Mouse (Mus musculus) forebrain, embryonic 16.5 days (tissue): ENCODE measurements around the gene Dmrtb1. TPM values are rescaled to one million over a fixed set of nuclear protein-coding genes. Genes with fewer than 3 reads are reported as not detected.

Source experiments
- ATAC-seq: fragments of 200-750 bp; cut with Nextera tagmentation; 2 replicates; pipeline ENCODE4 v1.8.0; 2017; ENCODE audit warnings: mild to moderate bottlenecking, moderate library complexity
- H3K27ac ChIP-seq: fragments of 300-500 bp; sonication (generic); 2 replicates; pipeline ENCODE4 v1.5.1; 2014; ENCODE audit warnings: low read length, control low read depth
- H3K27me3 ChIP-seq: fragments of 300-500 bp; sonication (generic); replicated peaks from 2 replicates; pipeline ENCODE4 v1.6.1; 2014; ENCODE audit warnings: low read length; ENCODE audit not compliant: control insufficient read depth, insufficient read depth
- H3K36me3 ChIP-seq: fragments of 300-500 bp; sonication (generic); 2 replicates; pipeline ENCODE4 v1.6.1; 2014; ENCODE audit not compliant: control insufficient read depth, insufficient read depth
- H3K4me1 ChIP-seq: fragments of 300-500 bp; sonication (generic); replicated peaks from 2 replicates; pipeline ENCODE4 v1.6.1; 2014; ENCODE audit warnings: low read length; ENCODE audit not compliant: control insufficient read depth, insufficient read depth
- H3K4me2 ChIP-seq: fragments of 300-500 bp; sonication (generic); 2 replicates; pipeline ENCODE4 v1.6.1; 2014; ENCODE audit warnings: mild to moderate bottlenecking, low read length, control low read depth
- H3K4me3 ChIP-seq: fragments of 300-500 bp; sonication (generic); replicated peaks from 2 replicates; pipeline ENCODE4 v1.5.1; 2014; ENCODE audit warnings: mild to moderate bottlenecking, low read length, control low read depth
- H3K9ac ChIP-seq: fragments of 300-500 bp; sonication (generic); replicated peaks from 2 replicates; pipeline ENCODE4 v1.6.1; 2014; ENCODE audit warnings: low read depth, low read length, control low read depth
- H3K9me3 ChIP-seq: fragments of 300-500 bp; sonication (generic); 2 replicates; pipeline ENCODE4 v1.6.1; 2016; ENCODE audit warnings: low read length; ENCODE audit not compliant: control insufficient read depth
- WGBS: fragments of 180-500 bp; shearing (Covaris S2); extraction: QIAGEN DNeasy Blood & Tissue Kit; methylation state at CpG from one replicate; pipeline ENCODE4 v1.1.7; 2014; 5-methylcytosine and 5-hydroxymethylcytosine counted together
- polyA plus RNA-seq: library from polyadenylated mRNA; unstranded; fragments of >200 nt; fragmentation: Nextera tagmentation; extraction: Ambion mirVana; gene quantifications from 2 replicates; pipeline ENCODE4 v1.2.1, GENCODE M21; 2015

The Dmrtb1 gene
- polyA plus RNA-seq, 1 experiment from 2014 or later, result 18.0 TPM

DNA sequence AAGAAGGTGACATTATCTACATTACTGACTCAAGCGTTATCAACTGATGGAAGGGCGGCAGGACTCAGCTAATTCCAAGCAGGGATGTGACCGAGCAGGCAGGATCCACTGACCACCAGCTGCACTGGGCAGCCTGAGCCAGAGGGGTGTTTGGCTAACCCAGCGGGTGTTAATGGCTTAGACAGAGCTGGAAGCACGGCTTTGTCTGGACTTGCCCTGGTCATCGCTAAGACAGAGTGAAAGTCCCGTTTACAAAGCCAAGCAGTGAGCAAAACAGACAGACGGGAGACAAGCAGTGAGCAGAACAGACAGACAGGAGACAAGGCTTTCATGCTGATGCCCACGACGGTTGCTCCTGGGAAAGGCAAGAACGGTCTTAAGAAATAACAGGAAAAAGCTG, 4.2 kb upstream of the Dmrtb1 start:
- no peak overlapping the region for H3K9ac ChIP-seq
- 11% methylated on average over 11 of the region's 11 CpGs for WGBS
- ATAC-seq, result no peak

DNA sequence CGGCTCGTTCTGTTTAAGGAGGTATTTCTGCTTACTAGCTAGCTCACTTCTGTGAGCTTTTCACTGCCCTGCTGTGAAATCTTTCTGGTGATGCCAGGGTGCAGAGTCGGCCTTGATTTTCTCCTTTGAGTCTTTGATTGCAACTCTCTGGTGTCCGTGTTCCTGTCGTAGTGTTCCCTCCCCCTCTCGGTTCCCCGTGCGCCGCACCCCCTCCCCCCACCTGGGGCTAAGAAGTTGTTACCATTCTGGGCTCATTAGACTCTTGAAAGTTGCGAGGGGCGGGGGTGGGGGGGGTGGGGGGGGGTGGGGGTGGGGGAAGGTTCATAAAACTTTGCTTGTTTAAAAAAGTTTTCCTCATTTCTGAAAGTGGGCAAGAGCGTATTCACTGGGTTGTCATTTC, 3.1 kb upstream of the Dmrtb1 start:
- Histone ChIP-seq H3K9ac (no peak overlapping the region), H3K4me1 (no peaks in the 10 kb centered on the region), H3K4me2 (no peak overlapping the region), H3K4me3 (no peak overlapping the region), H3K36me3 (no peaks in the 10 kb centered on the region), H3K27me3 (no peaks in the 10 kb centered on the region), H3K27ac (no peak overlapping the region), H3K9me3 (no peaks in the 10 kb centered on the region)
- 28% methylated on average over 12 of the region's 12 CpGs for WGBS
- ATAC-seq, result no peak

More for the DNA sequence above, 4.2 kb upstream of the Dmrtb1 start:
- H3K36me3 ChIP-seq, result no peaks in the 10 kb centered on the region
- no peaks in the 10 kb centered on the region for H3K4me1 ChIP-seq
- no peaks in the 10 kb centered on the region for H3K9me3 ChIP-seq
- H3K4me2 ChIP-seq, result no peak overlapping the region
- no peak overlapping the region for H3K4me3 ChIP-seq
- H3K27ac ChIP-seq, result no peak overlapping the region
- H3K27me3 ChIP-seq, result no peaks in the 10 kb centered on the region

DNA sequence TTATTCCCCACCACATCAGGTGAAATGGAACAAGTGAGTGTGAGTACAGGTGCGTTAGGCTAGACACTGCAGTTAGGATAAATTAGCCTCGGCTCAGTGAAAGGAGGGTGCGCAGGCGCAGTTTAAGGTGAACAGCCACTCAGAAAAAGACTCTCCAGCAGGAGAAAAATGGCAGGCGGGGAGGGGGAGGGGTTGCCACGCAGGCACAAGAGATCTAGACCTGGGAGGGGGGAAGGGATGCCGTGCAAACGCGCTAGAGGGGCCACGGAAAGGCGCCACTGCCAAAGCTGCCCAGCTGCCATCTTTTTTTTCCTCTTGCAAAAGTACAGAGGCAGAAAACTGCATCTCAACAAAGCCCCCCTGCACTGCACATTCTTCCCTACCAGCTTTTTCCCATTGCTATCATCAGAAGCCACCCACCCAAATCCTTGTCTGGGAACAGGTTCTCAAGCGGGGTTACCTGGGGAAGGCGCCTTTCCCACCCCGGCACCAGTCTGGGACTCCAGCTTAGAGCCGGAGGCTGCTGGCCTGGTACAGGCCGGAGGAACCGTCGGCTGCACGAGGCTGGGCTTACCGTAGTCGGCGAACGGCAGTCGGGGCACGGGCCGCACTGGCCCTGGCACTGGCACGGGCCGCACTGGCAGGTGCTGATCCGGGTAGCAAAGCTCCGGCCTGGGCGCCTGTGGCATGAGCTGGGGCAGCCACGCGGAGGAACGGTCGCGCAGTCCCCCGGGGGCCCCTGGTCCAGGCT, 849 bp downstream of the Dmrtb1 start:
- Histone ChIP-seq H3K4me1 (peaks cover 16% of the 10 kb centered on the region), H3K4me3 (no peak overlapping the region), H3K36me3 (no peaks in the 10 kb centered on the region), H3K9me3 (no peaks in the 10 kb centered on the region), H3K9ac (no peak overlapping the region), H3K27me3 (no peaks in the 10 kb centered on the region), H3K27ac (no peak overlapping the region), H3K4me2 (no peak overlapping the region)
- WGBS, result 92% methylated on average over 37 of the region's 37 CpGs
- no peak for ATAC-seq

GRCm38 (mm10) chr4:107681099-107681849, 2.8 kb downstream of the Dmrtb1 start:
- no peak overlapping the region for H3K4me2 ChIP-seq
- peaks cover 16% of the 10 kb centered on the region for H3K4me1 ChIP-seq
- no peak overlapping the region for H3K9ac ChIP-seq
- peak; percentile 54 for ATAC-seq
- no peak overlapping the region for H3K4me3 ChIP-seq
- H3K36me3 ChIP-seq, result no peaks in the 10 kb centered on the region
- H3K27me3 ChIP-seq, result no peaks in the 10 kb centered on the region
- no peak overlapping the region for H3K27ac ChIP-seq
- 33% methylated on average over 9 of the region's 9 CpGs for WGBS
- H3K9me3 ChIP-seq, result no peaks in the 10 kb centered on the region

DNA sequence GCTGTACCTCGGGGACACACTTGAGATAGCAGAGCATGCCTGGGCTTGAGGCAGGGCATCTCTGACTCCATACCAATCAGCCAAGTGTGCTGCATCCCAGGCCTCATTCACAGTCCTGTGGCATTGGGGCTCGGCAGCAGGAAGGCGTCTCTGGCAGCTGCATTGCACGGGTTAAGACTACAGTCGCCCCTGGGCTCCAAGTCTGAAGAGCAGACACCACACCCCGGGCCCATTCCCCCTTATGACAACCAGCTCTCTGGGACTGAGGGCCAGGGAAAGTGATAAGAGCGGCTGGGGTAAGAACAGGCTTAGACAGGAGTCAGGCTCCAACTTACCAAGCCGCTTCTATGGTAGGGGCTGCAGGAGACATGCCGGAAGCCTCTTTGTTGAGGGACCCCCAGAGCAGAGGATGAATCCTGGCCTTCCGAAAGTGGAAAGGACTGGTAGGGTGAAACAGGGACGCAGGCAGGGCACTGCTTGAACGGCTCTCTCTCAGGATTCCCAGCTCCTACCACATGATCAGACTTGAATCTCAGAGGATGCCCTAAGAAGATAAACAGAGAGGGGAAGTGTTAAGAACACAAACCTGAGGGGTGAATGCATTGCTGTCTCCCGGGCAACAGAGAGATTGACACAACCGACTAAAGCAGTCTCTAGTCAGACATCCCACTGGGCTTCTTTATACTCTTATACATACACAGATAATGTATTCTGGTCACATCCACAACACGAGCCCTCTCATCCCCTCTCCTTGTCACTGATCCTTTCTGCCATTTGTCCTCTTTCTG, 3.5 kb downstream of the Dmrtb1 start:
- Histone ChIP-seq H3K9ac (peak overlapping the region; percentile 29; the same call in 1 of the 2 replicates), H3K4me2 (peak overlapping the region; percentile 29), H3K4me3 (0 out of 2 replicates have a peak overlapping the region, but pooled peaks have one; percentile 3), H3K36me3 (no peaks in the 10 kb centered on the region), H3K9me3 (no peaks in the 10 kb centered on the region), H3K27ac (peak overlapping the region; percentile 35; the same call in 1 of the 2 replicates), H3K4me1 (peaks cover 16% of the 10 kb centered on the region), H3K27me3 (no peaks in the 10 kb centered on the region)
- WGBS, result 21% methylated on average over 15 of the region's 15 CpGs
- ATAC-seq, result peak; percentile 69

DNA sequence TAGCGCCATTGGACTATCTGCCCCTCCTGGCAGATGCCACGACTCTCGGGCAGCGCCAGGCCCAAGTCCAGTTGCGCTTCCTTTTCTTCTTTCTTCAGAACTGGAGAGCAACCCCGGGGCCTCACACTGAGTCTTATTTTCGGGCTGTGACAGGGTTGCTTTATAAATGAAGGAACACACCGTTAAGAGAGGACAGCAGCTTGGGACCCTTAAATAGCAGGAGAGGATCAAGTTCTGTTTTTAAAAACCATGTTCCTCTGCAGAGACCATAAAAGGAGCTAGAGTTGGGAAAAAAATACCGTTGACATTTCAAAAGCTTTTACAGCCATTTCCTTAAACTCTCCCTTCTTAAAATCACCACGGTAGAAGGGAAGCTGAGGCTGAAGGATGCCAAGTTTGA, 8.4 kb downstream of the Dmrtb1 start:
- no peak overlapping the region for H3K4me2 ChIP-seq
- ATAC-seq, result no peak
- no peaks in the 10 kb centered on the region for H3K36me3 ChIP-seq
- H3K27ac ChIP-seq, result no peak overlapping the region
- 59% methylated on average over 10 of the region's 10 CpGs for WGBS
- H3K27me3 ChIP-seq, result 0 out of 2 replicates have a peak, but pooled peaks cover 2% of the 10 kb centered on the region
- no peak overlapping the region for H3K9ac ChIP-seq
- peaks cover 19% of the 10 kb centered on the region for H3K4me1 ChIP-seq
- H3K4me3 ChIP-seq, result no peak overlapping the region
- H3K9me3 ChIP-seq, result no peaks in the 10 kb centered on the region

DNA sequence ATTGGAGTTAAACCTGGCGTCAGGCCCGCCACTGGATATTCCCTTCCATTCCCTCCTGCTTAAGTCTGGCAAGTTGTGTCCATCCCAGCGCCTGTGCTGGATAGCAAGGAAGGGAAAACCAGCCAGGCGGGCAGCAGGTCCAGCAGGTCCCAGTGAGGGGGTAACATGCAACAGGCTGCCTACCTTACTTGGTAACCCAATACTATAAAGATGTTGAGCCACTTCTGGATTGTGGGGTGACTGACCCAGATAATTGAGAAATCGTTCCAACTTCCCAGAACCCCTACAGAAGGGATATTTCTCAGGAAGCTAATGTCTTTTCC, 9.7 kb downstream of the Dmrtb1 start:
- ATAC-seq, result no peak
- WGBS, result 23% methylated on average over 5 of the region's 5 CpGs

GRCm38 (mm10) chr4:107673638-107674321, 10.2 kb downstream of the Dmrtb1 start:
- H3K9me3 ChIP-seq, result no peaks in the 10 kb centered on the region
- H3K36me3 ChIP-seq, result no peaks in the 10 kb centered on the region
- peak overlapping the region; percentile 91 for H3K27ac ChIP-seq
- peaks cover 11% of the 10 kb centered on the region for H3K4me1 ChIP-seq
- peak; percentile 96 for ATAC-seq
- 11% methylated on average over 23 of the region's 23 CpGs for WGBS
- H3K4me3 ChIP-seq, result 0 out of 2 replicates have a peak overlapping the region, but pooled peaks have one; percentile 10
- H3K9ac ChIP-seq, result 0 out of 2 replicates have a peak overlapping the region, but pooled peaks have one; percentile 42
- peak overlapping the region; percentile 48 for H3K4me2 ChIP-seq
- H3K27me3 ChIP-seq, result 0 out of 2 replicates have a peak, but pooled peaks cover 2% of the 10 kb centered on the region

More for the DNA sequence above, 9.7 kb downstream of the Dmrtb1 start:
- 0 out of 2 replicates have a peak overlapping the region, but pooled peaks have one; percentile 34 for H3K27ac ChIP-seq
- no peaks in the 10 kb centered on the region for H3K9me3 ChIP-seq
- no peaks in the 10 kb centered on the region for H3K36me3 ChIP-seq
- H3K4me3 ChIP-seq, result no peak overlapping the region
- peaks cover 11% of the 10 kb centered on the region for H3K4me1 ChIP-seq
- H3K27me3 ChIP-seq, result 0 out of 2 replicates have a peak, but pooled peaks cover 2% of the 10 kb centered on the region
- peak overlapping the region; percentile 48 for H3K4me2 ChIP-seq
- H3K9ac ChIP-seq, result no peak overlapping the region
